Mouse (Mus musculus) gastrocnemius, postnatal 4 days (tissue): ENCODE results near the gene Dhdh. TPM values are rescaled to one million over a fixed set of nuclear protein-coding genes. Genes with fewer than 3 reads are reported as not detected.
"Not testable (repeated sequence)": the region's sequence is repeated elsewhere in the genome, so short reads cannot be mapped to it uniquely, and the experiment has no call there.

ENCODE experiments used
- DNase-seq, 2 experiments: peaks; one replicate each; pipeline ENCODE4 v3.0.0; 2021 to 2022; ENCODE audit warnings: low spot score in 2 of 2, mixed read lengths in 2 of 2
- total RNA-seq, 2 experiments: library from RNA; stranded (reverse); gene quantifications; 2 replicates each; pipeline ENCODE4 v1.2.3; 2021

Gene Dhdh
- total RNA-seq, 2 experiments from 2014 or later, result 8.3 TPM

DNA sequence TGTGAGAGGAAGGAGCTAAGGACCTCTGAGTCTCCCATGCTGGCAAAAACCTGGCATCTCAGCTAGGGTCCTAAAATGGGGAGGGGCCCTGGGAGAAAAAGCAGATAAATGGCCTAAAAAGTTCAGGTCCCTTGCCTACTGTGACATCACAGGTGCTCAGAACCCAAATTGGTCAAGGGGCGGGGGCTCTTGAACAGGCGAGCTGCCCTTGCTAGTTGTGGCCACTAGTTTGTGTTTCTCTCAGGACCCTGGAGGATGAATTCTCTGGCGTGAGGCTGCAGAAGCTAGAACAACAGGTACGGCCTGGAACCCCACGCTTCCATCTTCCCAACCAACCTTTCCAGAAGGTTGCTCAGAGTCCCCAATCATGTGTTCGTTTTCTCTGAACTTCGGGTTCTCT, 25.8 kb upstream of the Dhdh start:
- DNase-seq, result no peak

DNA sequence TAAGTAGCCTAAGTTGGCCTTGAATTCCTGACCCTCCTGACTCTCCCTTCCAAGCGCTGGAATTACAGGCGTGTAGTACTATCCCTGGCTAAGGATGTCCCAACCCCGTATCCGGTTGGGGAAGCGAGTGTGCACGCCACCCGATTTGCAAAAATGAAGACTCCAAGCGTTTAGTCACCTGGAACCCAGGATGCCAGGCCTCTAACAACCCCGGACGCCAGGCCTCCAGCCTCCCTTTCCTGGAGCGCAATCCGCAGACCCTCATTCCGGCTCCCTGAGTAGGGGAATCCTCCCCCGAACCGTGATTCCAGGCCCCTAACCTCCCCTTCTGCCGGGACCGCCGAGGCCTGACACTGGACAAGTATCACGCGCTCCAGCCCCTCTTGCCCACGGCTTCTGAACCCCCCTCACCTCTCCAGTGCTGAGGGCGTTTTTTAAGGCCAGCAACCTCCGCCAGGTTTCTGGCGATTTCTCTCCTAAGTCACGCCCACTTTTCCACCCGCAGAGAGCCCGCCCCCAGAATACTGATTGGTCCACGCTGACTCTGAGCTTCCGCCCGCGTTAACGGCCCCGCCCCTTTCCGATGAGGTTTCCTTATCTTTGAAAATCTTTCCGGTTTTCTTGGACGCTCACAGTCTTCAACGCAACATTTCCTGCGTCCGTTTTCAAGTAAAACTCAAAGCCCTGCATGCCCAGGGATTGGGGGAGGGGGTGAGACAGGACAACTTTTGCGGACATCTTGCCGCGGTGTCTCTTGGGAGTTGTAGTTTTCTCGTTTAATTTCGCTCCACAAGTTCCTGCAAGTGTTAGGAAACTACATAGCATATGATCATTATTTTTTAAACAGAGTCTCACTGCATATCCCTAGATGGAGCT, 21.5 kb upstream of the Dhdh start, which contains the start of gene Nucb1:
Gene Nucb1 (minus strand): TSS at position 495 of the 876 bp plus-strand sequence.
- peak; percentile 76 to 93 for DNase-seq

GRCm38 (mm10) chr7:45509181-45509882, 20.7 kb upstream of the Dhdh start:
- DNase-seq, result no peak

- DNase-seq, result no peak
These were observed 20.0 kb upstream of the Dhdh start for GRCm38 (mm10) chr7:45508561-45508960.

- no peak for DNase-seq
These were observed 19.0 kb upstream of the Dhdh start for GRCm38 (mm10) chr7:45507583-45507982.

DNA sequence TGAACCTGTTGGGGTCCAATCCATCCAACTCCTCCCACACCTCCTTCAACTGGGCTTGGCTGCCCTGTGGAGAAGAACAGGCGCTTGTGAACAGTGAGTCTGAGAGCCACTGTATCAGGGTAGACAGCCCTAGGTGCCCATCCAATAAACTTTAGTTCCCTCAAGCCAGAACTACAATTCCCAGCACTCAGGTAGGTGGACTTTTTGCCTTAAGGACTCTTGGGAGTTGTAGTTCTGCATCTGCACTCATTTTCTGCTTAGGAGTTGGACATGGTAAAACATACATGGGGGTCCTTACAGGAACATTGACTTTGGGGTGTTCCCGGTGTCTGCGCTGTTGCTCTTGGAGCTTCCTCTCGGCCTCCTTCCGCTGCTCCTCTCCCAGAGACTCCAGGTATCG, 9.8 kb upstream of the Dhdh start:
- no peak for DNase-seq

DNA sequence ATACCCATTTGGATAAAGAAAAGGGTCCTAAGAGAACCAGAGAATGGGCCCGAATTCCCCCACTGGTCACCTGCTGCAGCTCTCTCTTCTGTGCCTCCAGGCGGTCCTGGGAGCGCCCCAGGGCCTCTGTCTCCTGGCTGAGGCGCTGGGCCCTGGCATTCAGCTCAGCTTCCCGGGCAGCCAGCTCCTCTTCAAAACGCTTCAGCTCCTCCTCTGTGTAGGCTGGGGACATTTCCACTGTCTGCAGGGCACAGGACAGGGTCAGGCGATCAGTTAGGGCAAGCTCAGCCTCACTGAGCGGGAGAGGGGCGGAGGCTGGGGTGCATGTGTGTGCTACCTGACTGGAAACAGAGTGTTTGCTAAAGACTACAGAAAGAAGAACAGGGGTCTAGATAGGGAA, 5.9 kb upstream of the Dhdh start:
- DNase-seq, result no peak

DNA sequence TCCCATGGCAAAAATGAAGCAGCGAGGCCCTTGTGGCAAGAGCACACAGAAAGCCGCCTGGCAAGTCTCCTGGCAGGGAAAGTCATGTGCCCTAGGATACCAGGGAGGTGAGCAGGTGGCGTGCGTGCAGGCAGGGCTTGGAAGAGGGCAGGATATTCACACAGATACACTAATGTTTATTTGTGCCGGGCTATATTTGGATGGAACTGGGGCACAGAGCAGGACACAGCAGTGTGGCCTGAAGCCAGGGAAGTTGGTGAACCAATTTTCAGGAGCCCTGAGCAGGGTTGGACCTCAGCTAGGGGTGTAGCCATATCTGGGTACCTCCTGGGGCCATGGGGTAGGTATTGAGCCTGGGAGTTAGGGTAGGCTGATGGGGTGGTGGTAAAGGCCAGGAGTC, 4.3 kb upstream of the Dhdh start:
- DNase-seq, result no peak

GRCm38 (mm10) chr7:45492225-45492844, 3.7 kb upstream of the Dhdh start:
- DNase-seq, result no peak

GRCm38 (mm10) chr7:45491264-45491663, 2.7 kb upstream of the Dhdh start:
- no peak for DNase-seq

DNA sequence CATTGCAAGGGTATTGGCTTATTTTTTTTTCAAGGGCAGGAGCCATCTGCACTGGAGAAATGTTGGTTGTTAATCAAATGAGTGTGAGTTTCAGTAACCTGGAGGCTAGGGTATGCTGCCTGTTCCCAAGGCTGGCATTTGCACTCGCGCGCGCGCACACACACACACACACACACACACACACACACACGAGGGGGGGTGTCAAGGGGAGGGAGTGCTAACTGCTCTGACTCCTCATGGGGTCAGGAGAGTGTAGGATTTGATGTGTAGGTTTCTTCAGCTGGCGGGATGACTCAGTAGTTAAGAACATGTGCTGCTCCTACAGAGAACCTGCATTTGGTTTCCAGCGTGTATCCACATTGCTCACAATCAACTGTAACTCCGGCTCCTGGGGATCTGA, 2.2 kb upstream of the Dhdh start:
- no peak for DNase-seq

GRCm38 (mm10) chr7:45489578-45489977, 973 bp upstream of the Dhdh start:
- no peak for DNase-seq

- DNase-seq, result no peak
These were observed 728 bp downstream of the Dhdh start for GRCm38 (mm10) chr7:45487861-45488292.

DNA sequence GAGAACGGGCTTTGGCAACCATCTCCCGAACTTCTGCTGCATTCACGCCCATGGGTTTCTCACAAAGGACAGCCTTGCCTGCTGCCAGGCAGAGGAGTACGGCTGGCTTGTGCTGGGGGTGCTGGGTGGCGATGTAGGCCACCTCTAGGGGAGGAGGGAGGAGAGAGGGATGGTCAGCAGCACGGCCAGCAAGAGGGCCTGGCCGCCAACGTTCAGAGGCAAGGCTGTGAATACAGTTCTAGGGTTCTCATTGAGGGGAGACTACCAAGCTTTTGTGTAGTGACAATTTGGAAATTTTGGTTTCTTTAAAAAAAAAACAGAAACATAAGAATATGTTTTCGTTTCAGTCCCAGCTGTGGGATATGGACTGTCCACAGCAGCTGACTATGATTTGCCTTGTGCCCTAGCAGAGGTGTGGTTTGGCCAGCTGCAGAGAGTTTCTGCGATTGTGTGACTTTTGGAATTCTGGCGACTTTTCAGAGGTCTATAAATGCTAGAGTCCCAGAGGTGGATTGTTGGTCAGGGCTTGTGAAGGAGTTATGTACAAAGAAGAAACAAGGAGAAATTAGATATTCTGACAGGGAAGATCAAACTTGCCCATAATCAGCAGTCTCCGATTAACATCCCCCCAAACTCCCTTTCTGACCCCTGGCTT, 1.7 kb downstream of the Dhdh start, which contains the start of gene Gm45808:
Gene Gm45808 (minus strand): TSS at position 51 of the 655 bp plus-strand sequence.
- DNase-seq, result no peak

DNA sequence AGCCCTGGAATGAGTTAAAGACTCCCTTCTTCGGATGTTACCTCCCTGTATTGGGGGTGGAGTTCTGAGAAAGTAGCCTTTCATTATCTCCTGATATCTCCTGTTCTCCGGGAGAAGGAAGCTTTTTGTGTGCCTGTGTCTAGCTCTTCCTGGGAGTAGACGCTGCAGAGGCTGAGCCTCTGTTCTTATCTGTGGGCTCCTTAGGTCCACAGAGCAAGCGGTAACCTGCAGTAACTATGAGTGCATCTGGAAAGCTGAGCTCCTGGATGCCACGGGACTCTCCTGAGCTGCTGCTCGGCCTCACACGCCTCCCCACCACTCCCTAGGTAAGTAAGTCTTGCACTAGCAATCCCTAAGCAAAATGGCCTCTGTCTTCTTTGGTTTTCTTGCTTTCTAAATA, 2.4 kb downstream of the Dhdh start:
- DNase-seq, result no peak

DNA sequence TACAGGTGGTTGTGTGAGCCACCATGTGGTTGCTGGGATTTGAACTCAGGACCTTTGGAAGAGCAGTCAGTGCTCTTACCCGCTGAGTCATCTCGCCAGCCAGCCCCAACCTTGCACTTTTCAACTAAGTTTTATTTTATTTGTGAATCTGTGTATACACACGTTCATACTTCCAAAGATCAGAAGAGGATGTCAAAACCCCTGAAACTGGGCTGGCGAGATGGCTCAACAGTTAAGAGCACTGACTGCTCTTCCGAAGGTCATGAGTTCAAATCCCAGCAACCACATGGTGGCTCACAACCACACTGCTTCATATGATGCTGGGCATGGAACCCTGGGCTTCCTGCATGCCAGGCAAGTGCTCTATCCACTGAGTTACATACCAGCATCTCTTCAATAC, 3.6 kb downstream of the Dhdh start:
- not testable (repeated sequence) for DNase-seq

DNA sequence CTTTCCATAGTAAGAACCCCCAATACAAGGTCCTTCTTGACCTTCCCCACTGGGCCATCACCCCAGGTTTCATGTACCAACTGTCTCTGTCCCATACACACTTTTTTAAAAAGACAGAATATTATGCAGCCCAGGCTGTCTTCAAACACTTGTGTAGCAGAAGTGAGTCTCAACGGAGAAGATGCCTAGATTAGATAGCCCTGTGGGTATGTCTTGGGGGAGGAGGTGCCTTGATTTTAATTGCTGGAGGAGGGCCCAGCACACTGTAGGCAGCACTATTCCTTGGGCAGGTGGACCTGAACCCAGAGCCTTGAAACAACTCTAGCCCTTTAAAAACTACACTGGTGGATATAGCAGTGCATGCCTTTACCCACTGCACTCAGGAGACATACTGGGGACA, 6.4 kb downstream of the Dhdh start:
- DNase-seq, result no peak

DNA sequence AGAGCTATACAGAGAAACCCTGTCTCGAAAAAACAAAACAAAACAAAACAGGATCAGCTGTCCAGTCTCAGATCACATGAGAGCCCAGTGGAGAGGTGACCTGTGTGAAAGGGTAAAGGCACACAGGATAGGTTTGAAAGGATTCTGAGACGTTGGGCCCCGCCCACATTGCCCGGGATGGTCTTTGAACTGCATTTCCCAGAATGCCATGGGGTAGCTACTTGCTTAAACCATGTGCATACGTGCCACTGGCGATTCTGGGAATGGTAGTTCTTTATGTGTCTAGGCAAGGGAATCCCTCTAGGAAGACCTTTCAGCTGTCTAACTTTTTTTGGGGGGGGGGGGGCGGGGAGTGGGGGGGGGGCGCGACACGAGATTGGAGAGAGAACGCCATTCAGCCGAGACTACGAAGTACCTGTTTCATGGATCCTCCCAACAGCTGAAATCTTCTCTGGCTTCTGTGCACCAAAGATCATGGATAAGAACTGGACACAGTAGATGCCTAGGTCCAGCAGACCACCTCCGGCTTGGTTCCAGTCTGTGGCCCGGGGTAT, 7.2 kb downstream of the Dhdh start, which contains the start of gene Tulp2:
Gene Tulp2 (plus strand): TSS at position 504 of the 554 bp plus-strand sequence.
- DNase-seq, result no peak

GRCm38 (mm10) chr7:45480310-45480709, 8.3 kb downstream of the Dhdh start:
- not testable (repeated sequence) for DNase-seq

- DNase-seq, result no peak
These were observed 9.8 kb downstream of the Dhdh start for GRCm38 (mm10) chr7:45478774-45479173.

DNA sequence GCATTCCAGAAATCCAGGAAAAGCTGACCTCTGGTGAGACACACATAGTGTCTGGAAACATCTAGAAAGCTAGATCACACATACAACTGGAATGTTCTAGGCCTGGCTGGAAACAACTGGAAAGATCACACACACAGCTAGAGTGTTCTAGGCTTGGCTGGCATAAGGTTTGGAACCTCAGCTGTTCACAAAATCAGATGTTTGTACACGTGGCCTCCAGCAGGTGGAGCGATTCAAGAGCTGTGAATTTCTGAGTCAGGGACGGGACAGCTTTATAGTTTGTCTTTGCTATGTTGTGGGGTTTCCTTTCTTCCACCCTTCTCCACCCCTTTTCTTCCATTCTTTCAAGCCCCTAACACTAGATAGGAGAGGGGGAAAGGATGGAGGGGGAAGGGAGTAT, 11.6 kb downstream of the Dhdh start:
- no peak for DNase-seq
